Mouse (Mus musculus) embryonic stem cell, embryonic (primary cell): ENCODE measurements at regions not wholly inside any gene's neighbourhood (a gene's known extent, or its start where the extent isn't known, plus 50 kb on each side); places are given as distances from the start of the nearest gene placed in this dataset.

Experiments used
- CTCF ChIA-PET, 4 experiments: fragments of 300-600 bp in 2 of 4; fragments of 350-600 bp in 2 of 4; sonication (Branson Sonifier 250); formaldehyde crosslinking; loops; one replicate each; lab custom pipeline; 2022; ENCODE audit warnings: inconsistent platforms in 2 of 4; lab: Charles Lee
- POLR2A ChIA-PET, 4 experiments: fragments of 300-600 bp in 2 of 4; fragments of 350-600 bp in 2 of 4; sonication (Branson Sonifier 250); formaldehyde crosslinking; loops; one replicate each; lab custom pipeline; 2022; ENCODE audit warnings: antibody characterized with exemption in 4 of 4, inconsistent platforms in 1 of 4; lab: Charles Lee

DNA sequence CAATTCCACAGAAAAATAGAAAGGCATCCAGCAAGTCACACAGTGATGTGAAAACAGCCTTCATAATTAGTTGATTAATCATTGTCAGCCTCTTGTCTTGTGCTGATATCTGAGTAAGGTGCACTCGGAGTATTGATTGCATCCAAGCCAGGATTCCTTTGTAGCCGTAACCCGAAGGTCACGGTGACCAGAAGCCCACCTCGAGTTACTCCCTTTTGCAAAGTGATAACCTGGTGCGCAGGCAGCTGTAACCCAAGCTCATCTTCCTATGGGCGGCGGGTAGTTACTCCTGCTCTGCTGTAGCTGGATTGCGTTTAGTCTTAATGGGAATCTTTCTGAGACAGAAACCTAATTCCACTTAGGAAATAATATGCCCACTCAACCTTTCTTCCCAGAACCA lies 107.0 kb downstream of the Qrsl1 start:
- POLR2A ChIA-PET, result interaction anchor here in 2 of 4 experiments (0.5 kb wide), 2 partner anchors 10 to 193 kb away, joined by 3 to 8 read pairs; no protein-coding TSS in a partner anchor
- CTCF ChIA-PET, result no interaction called here

DNA sequence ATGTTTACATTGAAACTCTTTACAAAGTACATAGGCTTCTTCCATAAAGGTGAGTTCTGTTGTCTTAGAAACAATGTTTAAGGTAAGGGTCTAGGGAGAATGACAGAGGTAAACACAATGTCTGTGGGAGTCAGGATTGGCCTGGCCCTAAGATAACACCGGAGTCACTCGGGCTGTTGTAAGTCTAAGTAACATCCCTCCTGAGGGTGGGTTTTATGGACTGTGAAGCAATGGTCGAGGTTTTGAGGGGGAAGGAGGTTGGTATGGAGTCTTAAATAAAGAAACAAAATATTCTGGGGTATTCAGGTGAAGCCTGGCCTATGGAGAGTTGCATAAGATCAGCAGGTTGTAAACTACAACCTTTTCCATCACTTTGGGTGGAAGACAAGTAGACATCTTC lies 101.5 kb downstream of the Qrsl1 start:
- POLR2A ChIA-PET, result no interaction called here

GRCm38 (mm10) chr10:43815291-43815690 lies 86.3 kb downstream of the Qrsl1 start:
- ChIA-PET POLR2A (no interaction called here), CTCF (no interaction called here)

More for the DNA sequence above, 101.5 kb downstream of the Qrsl1 start:
- CTCF ChIA-PET, result no interaction called here

DNA sequence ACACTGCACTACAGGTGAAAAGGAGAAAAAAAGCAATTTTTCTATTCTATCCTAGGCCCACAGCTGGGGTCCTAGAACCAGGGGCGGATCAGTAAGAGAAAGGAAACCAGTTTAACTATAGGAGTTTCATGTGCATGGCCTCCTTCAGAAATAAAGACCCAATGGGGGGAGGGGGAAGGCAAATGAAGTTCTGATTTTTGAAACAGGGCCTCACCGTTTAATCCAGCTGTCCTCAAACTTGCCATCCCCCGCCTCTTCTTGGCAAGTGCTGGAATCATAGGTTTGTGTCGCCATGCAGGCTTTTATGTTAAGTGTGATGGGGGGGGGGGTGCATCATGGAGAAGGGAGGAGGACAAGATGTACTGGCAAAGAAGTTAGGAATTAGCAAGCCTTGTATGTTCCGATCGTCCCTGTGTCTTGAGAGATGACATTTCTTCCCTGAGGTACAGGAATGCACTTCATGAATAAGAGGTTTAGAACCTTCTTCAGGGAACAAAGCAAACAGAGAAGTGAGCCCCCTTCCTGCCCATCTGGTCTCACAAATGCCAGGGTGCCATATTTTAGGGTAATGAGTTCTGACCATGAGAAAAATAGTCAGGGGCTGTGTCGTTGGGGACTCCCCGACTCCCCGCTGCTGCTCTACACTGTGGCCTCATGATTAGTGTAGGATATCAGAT lies 83.9 kb downstream of the Qrsl1 start:
- ChIA-PET POLR2A (no interaction called here), CTCF (interaction anchor here in 1 of 4 experiments (0.7 kb wide), 1 partner anchor 251 kb away, joined by 5 read pairs; no protein-coding TSS in a partner anchor)

DNA sequence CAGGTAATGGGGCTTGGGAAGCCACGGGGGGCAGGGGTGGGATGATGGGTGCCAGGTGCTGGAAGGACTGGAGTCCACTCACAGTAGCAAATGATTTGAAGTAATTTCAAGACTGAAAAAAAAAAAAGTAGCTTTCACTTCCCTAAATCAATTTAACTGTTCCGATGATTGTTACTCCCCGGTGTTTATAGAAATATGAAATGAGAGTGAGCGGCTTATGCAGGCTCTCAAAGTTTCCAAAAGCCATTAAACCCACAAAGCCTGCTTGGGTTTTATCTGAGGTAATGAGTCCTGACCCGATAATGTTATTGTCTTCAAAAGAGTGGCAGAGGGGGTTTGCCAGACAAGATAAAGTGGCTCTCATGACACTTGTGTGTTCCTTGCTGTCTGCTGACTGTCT lies 82.9 kb downstream of the Qrsl1 start:
- POLR2A ChIA-PET, result interaction anchor here in 1 of 4 experiments (1.0 kb wide), 1 partner anchor 9 kb away, joined by 3 read pairs; no protein-coding TSS in a partner anchor
- CTCF ChIA-PET, result no interaction called here

DNA sequence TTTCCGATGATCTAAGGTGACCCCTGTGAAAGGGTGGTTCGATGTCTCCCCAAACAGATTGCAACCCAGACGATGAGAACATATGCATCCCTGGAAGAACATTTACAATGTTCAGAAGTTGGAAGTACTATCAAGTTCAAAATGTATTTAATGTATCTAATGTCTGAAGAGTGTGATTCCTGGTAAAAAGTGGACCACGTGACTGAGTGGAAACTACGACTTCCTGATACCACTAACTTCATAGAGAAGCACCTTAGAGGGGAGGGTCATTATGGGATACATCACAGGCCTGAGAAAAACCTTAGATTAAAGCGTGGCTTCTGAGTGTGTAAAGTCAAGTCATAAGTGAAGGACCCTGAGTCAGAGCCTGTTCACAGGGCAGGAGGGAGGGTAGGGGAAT lies 82.1 kb downstream of the Qrsl1 start:
- ChIA-PET POLR2A (interaction anchor here in 1 of 4 experiments (0.6 kb wide), 1 partner anchor 32 kb away, joined by 9 read pairs; no protein-coding TSS in a partner anchor), CTCF (no interaction called here)

DNA sequence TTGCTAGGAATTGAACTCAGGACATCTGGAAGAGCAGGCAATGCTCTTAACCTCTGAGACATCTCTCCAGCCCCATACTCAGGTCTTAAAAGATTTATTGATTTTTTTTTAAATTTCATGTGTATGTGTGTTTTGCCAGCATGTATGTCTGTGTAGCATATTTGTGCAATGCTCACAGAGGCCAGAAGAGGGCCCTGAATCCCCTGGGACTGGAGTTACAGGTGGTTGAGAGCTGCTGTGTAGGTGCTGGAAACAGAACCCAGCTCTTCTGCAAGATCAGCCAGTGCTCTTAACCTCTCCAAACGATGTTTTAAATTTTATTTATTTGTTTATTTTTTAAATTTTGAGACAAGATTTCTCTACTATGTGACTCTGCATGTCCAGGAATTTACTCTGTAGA lies 78.9 kb downstream of the Qrsl1 start:
- ChIA-PET CTCF (interaction anchor here in 1 of 4 experiments (0.9 kb wide), 1 partner anchor 99 kb away, joined by 3 read pairs; no protein-coding TSS in a partner anchor), POLR2A (interaction anchor here in 1 of 4 experiments (1.1 kb wide), 1 partner anchor 234 kb away, joined by 3 read pairs; no protein-coding TSS in a partner anchor)

GRCm38 (mm10) chr10:43824009-43824408 lies 77.5 kb downstream of the Qrsl1 start:
- ChIA-PET CTCF (interaction anchor here in 1 of 4 experiments (0.8 kb wide), 1 partner anchor 9 kb away, joined by 3 read pairs; no protein-coding TSS in a partner anchor), POLR2A (no interaction called here)
